Mouse (Mus musculus) neural tube, embryonic 11.5 days (tissue): ENCODE measurements around the gene Mthfd1l. TPM values are rescaled to one million over a fixed set of nuclear protein-coding genes. Genes with fewer than 3 reads are reported as not detected.

Experiments used
- ATAC-seq: fragments of 200-750 bp; cut with Nextera tagmentation; 2 replicates; pipeline ENCODE4 v1.8.0; 2017; ENCODE audit warnings: moderate number of reproducible peaks, mild to moderate bottlenecking, moderate TSS enrichment, moderate library complexity; ENCODE audit not compliant: insufficient read depth, low FRiP score, low TSS enrichment
- DNase-seq: peaks from one replicate; pipeline ENCODE4 v3.0.0-alpha.2; 2015; ENCODE audit warnings: low spot score
- H3K27ac ChIP-seq: fragments of 300-500 bp; sonication (generic); 2 replicates; pipeline ENCODE4 v1.5.1; 2014; ENCODE audit warnings: low read depth, mild to moderate bottlenecking, low read length
- H3K27me3 ChIP-seq: fragments of 300-500 bp; sonication (generic); 2 replicates; pipeline ENCODE4 v1.6.1; 2014; ENCODE audit warnings: mild to moderate bottlenecking, low read length, mixed read lengths; ENCODE audit not compliant: control insufficient read depth, insufficient read depth
- H3K36me3 ChIP-seq: fragments of 300-500 bp; sonication (generic); 2 replicates; pipeline ENCODE4 v1.6.1; 2014; ENCODE audit warnings: mild to moderate bottlenecking, low read length, moderate library complexity, mixed read lengths; ENCODE audit not compliant: control insufficient read depth, insufficient read depth
- H3K4me1 ChIP-seq: fragments of 300-500 bp; sonication (generic); 2 replicates; pipeline ENCODE4 v1.6.1; 2014; ENCODE audit warnings: low read length, mixed read lengths; ENCODE audit not compliant: control insufficient read depth, insufficient read depth
- H3K4me2 ChIP-seq: fragments of 300-500 bp; sonication (generic); 2 replicates; pipeline ENCODE4 v1.6.1; 2014; ENCODE audit warnings: low read depth, mild to moderate bottlenecking, moderate library complexity
- H3K4me3 ChIP-seq: fragments of 300-500 bp; sonication (generic); 2 replicates; pipeline ENCODE4 v1.5.1; 2014; ENCODE audit warnings: low read depth, low read length
- H3K9ac ChIP-seq: fragments of 300-500 bp; sonication (generic); 2 replicates; pipeline ENCODE4 v1.6.1; 2014; ENCODE audit warnings: mild to moderate bottlenecking, low read length
- H3K9me3 ChIP-seq: fragments of 300-500 bp; sonication (generic); 2 replicates; pipeline ENCODE4 v1.6.1; 2016; ENCODE audit warnings: low read length; ENCODE audit not compliant: control insufficient read depth
- WGBS: fragments of 180-500 bp; shearing (Covaris S2); extraction: QIAGEN DNeasy Blood & Tissue Kit; methylation state at CpG from one replicate; pipeline ENCODE4 v1.1.7; 2014; 5-methylcytosine and 5-hydroxymethylcytosine counted together
- polyA plus RNA-seq: library from polyadenylated mRNA; unstranded; fragments of >200 nt; fragmentation: Nextera tagmentation; extraction: Ambion mirVana; gene quantifications from 2 replicates; pipeline ENCODE4 v1.2.1, GENCODE M21; 2014

The Mthfd1l gene
- polyA plus RNA-seq, 1 experiment from 2014 or later, result 13.5 TPM

DNA sequence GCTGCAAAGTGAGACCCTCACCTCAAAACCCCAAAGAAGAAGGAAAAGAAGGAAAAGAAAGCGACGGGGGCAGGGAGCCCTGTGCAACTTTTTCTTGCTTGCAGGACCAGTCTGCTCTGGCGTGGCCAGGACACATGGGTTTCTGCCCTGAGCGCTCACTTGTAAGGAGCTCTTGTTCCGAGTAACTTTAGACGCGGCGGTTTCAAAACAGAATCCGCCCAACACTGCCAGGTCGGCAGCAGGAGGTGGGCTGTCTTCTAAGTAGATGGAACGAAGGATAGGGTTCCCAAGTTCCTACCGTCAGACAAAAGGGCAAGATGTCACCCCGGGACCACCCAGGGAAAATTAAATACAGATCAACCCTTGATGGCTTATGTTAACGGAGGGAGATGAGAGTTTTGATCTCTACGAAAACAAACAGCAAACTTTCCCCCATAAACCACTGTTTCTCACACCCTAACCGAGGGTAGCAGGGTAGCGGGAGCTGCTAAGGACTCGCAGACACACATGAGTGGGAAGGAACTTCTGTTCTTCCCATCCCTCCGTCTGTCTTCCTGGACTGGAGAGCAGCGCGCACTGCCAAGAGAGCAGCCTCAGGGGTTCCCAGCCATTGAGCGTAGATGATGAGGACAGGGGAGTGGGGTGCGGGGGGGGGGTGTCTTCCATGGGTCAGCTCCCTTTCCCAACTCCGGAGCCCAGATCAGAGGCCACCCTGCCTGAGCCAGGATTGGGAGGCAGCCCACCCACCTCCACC, 237.6 kb downstream of the Mthfd1l start:
- WGBS, result 36% methylated on average over 24 of the region's 24 CpGs
- H3K4me2 ChIP-seq, result peak overlapping the region; percentile 3; the same call in 1 of the 2 replicates

DNA sequence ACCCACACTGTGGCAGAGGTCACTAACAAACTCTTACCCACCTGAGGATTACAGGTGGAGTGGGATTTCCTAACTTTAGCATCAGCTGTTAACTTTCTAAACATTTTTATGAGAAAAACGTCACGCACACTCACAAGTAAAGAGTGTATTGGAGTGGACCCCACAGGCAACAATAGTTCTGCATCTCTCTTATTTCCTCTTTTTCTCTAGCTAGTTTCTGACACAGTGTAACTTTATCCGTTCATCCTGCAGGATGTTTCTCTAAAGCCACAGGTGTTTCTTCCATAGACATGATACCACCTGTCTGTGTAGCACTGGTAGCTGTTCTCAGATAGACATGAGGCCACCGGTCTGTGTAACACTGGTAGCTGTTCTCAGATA, 238.1 kb downstream of the Mthfd1l start:
- DNase-seq, result no peak
- no peak overlapping the region for H3K4me2 ChIP-seq
- no peak for ATAC-seq

More for the DNA sequence above, 237.6 kb downstream of the Mthfd1l start:
- Histone ChIP-seq H3K9ac (no peak overlapping the region), H3K4me3 (no peak overlapping the region), H3K27me3 (no peaks in the 10 kb centered on the region), H3K4me1 (no peaks in the 10 kb centered on the region), H3K9me3 (no peaks in the 10 kb centered on the region; the same call in 1 of the 2 replicates), H3K36me3 (no peaks in the 10 kb centered on the region), H3K27ac (no peak overlapping the region)
- ATAC-seq, result no peak
- DNase-seq, result peak; percentile 22

More for the DNA sequence above, 238.1 kb downstream of the Mthfd1l start:
- WGBS, result 80% methylated on average over 4 of the region's 4 CpGs
- Histone ChIP-seq H3K4me1 (no peaks in the 10 kb centered on the region), H3K36me3 (no peaks in the 10 kb centered on the region), H3K9me3 (no peaks in the 10 kb centered on the region; the same call in 1 of the 2 replicates), H3K9ac (no peak overlapping the region), H3K4me3 (no peak overlapping the region), H3K27ac (no peak overlapping the region), H3K27me3 (no peaks in the 10 kb centered on the region)

Other genes with a start within 250 kb of the Mthfd1l start
- 12.7 and 13.2 TPM in 2 replicates for gene Plekhg1, start 232.8 kb upstream of the Mthfd1l start, polyA plus RNA-seq